Mouse (Mus musculus): ENCODE measurements at regions not wholly inside any gene's neighbourhood (a gene's known extent, or its start where the extent isn't known, plus 50 kb on each side); places are given as distances from the start of the nearest gene placed in this dataset.

DNA sequence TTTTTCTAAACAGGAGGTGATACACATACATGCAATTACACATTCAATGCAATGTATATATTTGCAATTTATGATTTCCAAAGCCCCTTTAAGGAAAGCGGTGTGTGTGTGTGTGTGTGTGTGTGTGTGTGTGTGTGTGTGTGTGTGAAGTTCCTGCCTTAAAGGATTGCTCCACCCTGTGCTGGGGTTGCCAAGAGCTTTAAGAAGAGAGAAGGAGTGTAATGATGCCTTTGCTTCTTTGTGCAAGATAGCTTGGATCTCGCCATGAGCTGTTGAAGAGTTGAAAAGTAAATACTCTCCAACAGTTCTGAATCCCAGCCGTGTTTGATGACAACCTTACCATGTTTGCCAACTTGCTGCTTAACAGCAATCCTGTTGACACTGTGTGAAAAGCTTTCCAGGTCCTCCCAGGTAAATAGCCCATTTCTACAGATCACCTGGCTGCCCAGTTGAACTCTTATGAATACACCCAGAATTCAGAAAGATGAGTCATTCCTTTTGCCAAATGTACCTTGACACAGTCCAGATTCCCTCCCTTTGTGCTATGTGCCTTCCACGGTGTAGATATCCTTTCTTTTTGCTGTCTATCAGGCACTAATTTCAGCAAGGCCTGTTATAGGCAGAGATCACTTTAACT, 216.3 kb downstream of the Ikzf2 start:
- no peak for DNase-seq (ENCODE audit: low read depth, low spot score)

DNA sequence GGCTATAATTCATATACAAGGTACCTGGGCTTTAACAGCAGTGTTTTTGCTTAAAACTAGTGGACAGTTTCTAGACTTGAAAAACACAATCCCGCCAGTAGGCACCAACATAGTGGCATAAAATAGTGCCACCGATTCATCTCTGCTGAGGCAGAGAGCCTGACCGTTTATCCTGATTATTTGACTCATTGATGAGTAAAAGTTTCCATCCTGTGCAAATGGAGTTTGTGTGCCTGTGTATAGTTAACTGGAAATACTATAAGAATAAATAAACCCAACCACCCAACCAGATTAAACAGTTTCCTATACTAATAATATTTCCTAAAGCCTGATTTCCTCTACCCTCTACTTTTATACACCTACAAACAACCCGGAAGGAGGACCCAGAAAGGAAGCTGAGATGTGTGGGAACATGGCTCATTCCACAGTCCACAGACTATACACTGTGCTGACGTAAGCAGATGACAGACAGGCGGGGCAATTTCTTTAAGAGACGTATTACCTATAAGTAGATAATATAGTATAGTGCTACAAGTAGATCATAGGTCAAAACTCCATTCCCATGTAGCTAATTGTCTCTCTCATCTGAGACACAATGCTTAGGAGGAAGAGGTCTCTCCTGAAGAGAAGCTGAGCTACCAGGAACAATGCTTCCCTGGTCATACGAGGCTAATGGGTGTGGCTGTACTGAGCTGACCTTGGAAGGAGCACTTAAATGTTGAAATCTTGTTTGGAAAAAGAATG, 217.7 kb downstream of the Ikzf2 start:
- no peak for DNase-seq (ENCODE audit: low read depth, low spot score)

DNA sequence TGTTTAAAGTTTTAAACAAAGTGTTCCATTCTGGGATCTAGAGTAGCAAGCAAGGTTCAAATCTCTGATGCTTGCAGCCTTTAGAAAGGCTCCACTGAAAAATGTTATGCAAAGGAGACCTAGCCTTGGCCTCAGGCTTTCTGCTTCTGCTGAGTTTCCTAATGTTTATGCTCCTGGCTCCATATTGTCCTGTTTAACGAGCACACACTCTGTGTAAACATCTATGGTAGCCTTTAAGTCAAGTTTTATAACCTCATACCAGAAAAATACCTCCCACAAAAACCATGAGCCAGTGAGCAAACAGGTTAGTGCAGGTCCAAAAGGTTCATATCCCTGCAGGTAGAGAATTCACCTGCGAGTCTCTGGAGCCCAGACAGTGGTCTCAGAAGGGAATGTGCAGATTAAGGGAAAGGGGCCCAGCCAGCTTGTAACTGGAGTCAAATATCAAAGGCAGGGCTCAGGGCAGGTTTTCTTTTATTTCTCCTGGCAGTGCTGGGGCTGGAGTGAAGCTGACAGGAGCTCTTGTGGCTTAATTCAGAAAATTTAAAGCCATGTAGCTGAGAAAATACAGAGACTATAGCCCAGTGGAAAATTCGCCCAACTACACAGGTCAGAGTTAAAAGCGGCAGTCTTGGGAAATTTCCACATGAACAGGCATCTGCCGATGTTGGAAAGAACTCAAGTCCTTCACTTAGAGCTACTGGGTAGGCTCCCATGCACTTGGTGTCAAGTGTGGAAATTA, 220.3 kb downstream of the Ikzf2 start:
- DNase-seq (ENCODE audit: low read depth, low spot score), result no peak

DNA sequence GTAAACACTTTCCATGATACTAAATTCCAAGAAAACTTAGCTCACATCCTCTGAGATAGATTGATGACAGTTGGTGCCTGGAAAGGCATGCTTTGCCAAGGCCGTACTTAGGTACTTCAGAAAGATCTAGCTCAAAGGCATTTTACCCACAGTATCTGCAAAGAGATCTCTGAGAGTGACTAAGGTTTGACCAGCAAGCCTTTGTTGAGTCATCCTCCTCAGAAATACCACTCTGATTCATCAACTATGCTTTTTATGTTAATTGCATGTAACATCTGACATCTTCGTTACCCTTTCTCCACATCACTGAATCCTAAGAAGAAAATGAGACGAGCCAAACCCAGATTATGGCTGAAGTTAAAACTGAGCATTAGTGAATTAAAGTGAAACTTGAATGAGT, 225.9 kb downstream of the Ikzf2 start:
- no peak for DNase-seq (ENCODE audit: low read depth, low spot score)

DNA sequence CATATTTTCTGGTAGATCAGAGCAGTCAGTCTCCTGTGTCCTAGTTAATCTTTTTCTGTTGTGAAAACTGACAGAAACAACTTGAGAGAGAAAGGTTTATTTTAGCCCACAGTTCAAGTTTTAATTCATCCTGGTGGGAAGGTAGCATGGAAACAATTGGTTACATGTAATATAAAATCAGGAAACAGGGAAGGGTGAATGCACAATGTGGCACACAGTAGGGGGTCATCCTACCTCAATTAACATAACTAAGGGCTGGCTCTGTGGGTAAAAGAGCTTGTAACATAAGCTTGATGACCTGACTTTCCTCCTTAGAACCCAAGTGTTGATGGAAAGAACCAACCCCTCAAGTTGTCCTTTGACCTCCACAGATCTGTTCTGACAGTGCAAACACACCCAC, 227.1 kb downstream of the Ikzf2 start:
- peak; percentile 78 for DNase-seq (ENCODE audit: low read depth, low spot score)

DNA sequence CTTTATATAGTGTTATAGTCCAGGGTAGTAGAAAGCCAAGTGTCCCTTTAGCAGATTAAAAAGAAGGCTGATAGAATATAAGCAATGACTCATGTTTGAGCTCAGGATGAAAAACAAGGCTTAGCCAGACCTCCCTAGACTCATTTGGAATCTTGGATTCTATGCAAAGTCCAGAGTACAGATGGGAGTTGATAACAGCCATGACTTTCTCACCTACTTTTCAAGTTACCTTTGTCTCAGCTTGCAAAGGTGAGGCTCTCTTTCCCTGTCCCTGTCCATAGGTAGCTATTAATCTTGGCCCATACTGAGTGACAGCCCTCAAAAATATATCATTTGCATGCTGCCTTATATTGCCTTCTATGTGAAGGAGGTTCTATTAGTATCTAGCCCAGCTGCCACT, 229.6 kb downstream of the Ikzf2 start:
- no peak for DNase-seq (ENCODE audit: low read depth, low spot score)

DNA sequence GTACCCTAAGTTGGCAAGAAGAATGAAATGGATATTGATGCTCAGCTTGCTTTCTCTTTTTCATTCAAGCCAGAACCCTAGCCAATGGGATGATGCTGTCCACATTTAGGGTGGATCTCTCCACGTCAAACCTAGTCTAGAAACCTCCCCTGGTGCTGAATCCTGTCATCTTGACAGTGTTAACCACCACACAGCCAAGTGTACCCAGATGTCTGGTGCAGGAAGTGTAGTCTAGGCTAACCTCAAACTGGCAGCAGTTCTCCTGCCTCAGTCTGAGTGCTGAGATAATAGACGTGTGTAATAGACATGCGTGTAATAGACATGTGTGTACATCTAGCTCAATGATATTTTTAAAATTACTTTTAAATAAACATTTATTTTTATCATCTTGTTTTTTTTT, 233.1 kb downstream of the Ikzf2 start:
- no peak for DNase-seq (ENCODE audit: low read depth, low spot score)

DNA sequence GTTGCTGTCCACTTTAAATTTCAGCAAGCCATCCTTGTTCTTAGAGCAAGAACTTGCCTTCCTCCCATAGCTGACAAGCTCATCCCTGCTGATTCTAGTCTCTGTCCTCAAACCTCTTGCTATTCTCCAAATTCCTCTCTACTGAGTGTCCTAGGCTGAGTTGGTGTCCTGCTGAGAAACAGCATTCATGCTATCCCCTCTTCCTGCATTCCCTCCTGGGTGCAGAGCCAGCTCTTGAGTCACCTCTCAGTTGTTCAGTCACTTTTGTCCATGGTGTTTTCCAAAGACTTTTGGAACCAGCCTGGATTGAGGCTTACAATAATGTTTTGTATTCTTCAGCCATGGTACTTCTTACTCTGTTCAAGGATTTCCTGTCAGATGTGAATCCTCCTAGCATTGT, 234.1 kb downstream of the Ikzf2 start:
- DNase-seq (ENCODE audit: low read depth, low spot score), result no peak

DNA sequence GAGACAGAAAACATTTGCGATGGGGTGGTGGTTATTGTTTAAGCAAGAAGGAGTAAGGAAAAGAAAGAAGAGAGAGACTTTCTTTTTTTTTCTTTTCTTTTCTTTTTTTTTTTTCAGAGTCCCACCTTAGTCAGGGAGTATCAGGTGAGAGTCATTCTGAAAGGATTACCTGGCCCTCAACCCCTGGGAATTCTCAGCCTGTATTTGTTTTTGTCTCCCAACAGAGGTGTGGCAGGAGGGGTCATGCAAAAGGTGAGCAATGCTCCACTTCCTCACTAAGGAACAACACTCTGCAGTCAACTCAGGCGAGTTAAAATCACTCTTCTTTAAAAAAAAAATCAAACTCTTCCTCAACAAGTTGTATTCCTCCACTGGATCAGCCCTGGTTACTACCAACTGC, 236.6 kb downstream of the Ikzf2 start:
- no peak for DNase-seq (ENCODE audit: low read depth, low spot score)

DNA sequence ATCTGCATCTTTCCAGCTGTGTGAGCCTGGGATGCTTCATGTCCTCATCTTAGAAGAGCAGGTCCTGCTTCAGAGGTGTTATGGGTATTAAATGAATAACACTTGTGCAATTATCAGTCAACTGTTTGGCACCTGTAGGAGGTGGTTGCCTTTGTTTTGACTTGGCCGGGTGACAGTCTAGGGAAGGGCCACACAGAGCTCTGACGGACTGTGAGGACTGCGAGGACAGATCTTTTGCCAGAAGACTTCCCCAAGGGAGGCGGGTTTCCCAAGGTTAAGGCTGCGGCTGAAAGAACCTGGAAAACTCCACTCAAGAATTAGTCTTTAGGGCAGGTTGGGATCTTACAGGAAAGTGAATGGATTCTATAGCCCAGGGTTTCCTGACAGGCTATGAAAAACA, 239.8 kb downstream of the Ikzf2 start:
- no peak for DNase-seq (ENCODE audit: low read depth, low spot score)

DNA sequence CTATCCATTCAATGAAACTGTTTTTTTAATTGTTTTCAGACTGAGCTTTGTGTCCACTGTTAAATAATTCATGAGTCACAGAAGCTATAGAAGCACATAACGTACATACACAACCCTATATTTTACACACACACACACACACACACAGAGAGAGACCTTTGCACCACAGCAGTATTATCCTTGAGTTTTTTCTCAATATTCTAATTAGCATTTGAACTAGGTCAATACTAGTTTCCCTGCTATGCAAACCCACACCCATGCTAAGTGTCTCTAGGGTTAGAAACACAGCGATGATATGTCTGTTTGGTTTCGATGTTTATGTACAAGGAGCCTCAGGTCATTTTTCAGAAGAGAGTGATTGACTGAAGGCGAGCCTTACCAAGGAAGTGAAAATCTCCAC, 242.3 kb downstream of the Ikzf2 start:
- DNase-seq (ENCODE audit: low read depth, low spot score), result no peak

DNA sequence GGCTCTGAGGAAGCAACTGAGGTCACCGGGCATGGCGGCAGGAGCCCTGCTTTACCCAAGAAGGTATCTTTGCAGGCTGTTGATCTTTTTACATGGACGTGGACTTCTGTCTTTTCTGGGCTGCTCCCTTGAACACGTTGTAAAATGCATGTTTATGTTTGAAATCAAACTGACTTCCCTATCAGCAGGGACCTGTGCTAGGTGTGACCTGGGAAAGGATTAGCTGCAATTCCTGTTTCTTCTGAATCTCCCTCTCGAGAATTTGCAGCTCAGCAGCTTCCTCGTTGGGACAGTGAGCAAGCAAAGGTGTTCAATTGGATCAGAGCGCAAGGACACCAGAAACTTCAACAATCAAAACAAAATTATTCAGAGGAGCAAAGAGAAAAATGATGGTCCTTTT, 243.6 kb downstream of the Ikzf2 start:
- no peak for DNase-seq (ENCODE audit: low read depth, low spot score)

DNA sequence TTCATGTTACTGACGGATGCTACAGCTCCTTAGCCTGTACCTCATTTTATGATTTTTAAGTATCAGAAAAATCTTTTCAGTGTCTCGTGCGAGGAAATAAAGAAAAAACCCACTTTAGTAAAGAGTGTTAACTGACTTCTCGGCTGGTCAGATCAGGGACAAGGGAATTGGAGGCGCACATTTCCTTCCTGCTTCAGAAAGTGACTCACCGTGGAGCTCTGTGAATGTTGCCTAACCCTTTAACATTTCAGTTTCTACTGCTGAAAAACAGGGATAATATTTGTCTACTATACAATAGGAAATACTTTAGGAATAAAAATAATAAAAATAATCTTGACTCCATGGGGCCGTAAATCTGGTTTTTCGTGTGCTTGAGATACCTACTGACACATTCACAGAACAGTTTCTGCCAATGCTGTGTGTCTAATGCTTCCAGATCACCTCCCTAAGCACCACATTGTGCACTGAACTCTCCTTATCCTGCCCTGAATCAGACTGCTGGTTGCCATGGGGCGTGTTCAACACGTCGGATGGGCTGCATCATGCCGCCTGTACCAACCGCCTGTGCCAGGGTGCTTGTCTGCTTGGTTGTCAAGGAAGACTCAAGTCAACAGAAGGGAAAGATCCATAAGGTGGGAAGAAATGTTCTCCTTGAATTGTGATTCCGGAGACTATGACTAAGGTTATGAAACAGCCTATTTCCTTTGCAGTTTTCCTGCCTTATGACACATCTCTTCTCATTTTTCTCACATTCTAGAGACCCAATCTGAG, 246.3 kb downstream of the Ikzf2 start:
- no peak for DNase-seq (ENCODE audit: low read depth, low spot score)

DNA sequence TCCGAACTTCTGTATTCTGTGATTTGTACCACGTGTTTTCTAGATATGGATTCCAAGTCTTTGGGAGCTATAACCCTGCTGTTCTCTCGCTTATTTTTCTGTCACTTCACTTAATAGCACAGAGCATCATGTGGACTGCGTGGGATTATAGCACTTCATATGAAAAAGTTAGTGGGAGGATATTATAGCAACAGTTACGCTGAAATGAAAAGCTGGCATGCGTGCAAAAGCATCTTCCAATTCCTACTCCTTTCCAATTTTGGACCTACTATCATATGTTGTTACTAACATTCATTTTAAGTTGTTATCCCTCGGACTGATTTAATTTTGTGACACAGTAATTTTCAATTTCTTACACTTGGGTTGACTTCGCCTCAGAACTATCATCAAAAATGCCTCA, 250.0 kb downstream of the Ikzf2 start:
- no peak for DNase-seq (ENCODE audit: low read depth, low spot score)

DNA sequence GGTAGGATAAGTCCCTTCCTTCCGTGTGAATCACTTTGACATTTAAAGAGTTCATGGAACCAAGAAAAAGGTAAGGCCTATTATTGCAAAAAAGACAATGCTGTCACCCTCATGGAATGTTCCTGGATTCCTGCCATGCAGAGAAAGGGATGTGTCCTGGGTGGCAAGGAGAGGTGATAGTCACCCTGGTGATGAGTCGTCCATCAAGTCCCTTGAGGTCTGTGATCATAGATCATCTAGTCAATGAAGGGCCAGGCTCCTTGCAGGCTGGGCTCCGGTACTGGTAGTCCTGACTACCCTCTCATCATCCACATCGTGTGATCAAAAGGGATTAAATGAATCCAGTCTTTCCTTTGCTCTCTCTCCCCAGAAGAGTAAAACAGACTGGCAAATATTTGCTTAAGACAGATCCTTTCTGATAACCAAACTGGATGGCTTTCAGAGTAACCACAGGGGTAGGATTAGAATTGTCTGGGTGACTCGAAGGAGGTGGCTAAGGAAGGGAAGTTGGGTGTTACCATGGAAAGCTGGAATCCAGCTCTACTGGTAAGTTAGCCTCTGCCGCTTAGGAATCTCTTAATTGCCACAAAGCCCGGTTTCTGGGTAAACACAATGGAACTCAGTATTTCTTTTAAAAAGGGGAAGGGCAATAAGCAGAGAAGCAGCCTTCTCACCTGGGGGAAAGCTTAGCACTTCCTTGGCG, 253.2 kb downstream of the Ikzf2 start:
- no peak for DNase-seq (ENCODE audit: low read depth, low spot score)

DNA sequence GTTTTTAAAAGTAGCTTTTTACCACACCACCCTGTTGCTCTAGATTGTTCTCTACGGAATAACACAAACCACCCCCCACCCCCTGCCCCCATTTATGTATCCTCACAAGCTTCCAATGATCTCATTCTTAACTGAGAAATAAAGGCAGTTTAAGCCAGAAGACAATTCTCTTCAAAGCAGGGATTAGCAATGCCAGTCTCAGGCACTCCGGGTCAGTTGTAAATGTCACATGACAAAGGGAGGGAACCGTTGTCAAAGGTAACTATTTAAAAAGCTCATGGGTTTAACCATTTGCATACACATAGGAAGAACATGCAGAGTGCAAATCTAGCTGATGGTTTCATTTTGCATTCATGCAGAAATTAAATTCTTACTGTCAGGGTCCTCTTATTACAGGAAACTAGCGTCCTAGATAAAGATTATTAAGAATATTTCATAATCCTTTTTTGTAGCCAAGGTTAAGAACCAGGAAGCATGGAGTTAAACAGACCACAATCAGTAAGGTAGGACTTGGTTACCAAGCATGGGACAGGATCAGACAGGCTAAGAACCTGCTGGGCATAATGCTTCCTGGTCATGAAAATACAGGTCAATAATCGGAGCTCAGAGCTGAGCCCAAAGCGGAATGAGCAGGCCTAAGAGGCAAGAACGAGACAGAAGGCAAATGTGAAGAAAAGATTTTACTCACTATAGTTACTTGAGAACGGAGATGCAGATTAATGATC, 256.2 kb downstream of the Ikzf2 start:
- no peak for DNase-seq (ENCODE audit: low read depth, low spot score)

DNA sequence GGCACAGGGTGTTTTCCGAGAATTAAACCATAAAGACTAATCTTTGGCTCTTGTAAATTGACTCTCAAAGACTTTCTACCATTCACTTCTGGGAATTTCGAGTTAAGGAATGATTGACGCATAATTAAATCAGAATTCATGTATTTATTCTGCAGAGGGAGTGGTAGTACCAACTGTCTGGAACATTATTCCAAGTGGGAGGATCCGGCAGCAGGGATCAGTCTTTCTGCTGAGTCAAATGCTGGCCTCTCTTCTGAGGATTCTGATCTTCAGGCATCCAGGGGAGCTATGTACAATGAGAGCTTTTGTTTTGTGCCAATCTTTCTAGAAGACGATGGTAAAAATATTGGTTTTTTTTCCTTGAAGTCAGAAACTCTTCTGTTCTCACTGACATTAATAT, 257.4 kb downstream of the Ikzf2 start:
- no peak for DNase-seq (ENCODE audit: low read depth, low spot score)

DNA sequence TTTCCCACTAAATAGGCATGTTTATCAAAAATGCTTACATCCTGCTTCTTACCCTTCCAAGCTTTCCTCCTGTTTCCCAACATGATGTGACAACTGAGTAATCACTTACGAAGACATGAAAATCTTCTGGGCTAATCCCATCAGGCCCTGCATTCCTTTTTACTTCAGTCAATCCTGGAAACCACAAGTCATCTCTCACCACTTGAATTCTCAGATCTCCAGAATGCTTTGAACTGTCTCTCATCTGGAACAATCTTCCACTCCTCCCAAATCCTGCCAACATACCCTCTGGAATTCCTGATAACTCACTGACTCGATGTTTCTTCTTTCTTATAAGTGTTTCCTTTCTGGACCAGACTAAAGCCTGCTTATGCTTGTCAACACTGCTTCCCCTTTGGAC, 289.4 kb downstream of the Ikzf2 start:
- no peak for DNase-seq (ENCODE audit: low read depth, low spot score)

DNA sequence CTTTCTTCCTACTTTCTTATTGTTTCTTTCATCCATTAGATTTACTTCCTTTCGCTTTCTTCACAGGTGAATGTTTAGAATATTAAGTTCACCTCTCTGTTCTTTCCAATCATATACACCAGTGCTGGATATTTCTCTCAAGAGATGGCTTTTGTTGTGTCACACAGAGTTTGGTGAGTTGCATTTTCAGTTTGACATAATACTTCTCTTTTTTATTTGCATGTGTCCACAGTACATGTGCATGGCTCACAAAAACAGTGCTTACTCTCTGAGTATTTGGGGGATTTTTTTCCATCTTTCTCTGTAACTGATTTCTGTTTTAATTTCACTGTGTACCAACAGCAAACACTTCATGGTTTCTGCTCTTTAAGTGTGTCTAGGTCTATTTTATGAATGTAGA, 274.5 kb upstream of the Erbb4 start:
- DNase-seq (ENCODE audit: low read depth, low spot score), result no peak

DNA sequence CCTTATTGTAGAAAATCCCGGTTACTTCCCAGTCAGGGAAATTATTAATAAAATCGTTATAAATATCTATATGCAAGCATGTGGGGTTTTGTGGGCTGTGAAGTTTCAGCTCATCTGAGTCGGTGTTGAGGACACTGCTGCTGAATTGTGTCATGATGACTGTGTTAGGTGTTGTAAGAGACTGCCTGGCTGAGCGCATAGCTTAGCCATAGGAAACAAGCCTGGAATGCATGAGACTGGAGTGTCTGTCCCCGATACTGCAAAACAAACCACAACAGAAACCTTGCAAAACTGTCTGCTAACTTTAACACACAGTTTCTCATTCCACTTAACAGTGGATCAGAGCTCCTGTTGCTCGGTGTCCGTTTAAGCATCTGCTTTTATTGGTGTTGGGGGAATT, 271.9 kb upstream of the Erbb4 start:
- DNase-seq (ENCODE audit: low read depth, low spot score), result no peak

Measured in ZHBTc4 (cell line).